Mouse (Mus musculus): ENCODE results near the gene Gm20441. TPM values are rescaled to one million over a fixed set of nuclear protein-coding genes. Genes with fewer than 3 reads are reported as not detected.
A peak's percentile ranks its signal among the peaks of the same experiment; 100 is the strongest.

The Gm20441 gene
- not detected for total RNA-seq (2021)
- long read RNA-seq, experiment 1: 0 reads
- long read RNA-seq, experiment 2: 0 reads

DNA sequence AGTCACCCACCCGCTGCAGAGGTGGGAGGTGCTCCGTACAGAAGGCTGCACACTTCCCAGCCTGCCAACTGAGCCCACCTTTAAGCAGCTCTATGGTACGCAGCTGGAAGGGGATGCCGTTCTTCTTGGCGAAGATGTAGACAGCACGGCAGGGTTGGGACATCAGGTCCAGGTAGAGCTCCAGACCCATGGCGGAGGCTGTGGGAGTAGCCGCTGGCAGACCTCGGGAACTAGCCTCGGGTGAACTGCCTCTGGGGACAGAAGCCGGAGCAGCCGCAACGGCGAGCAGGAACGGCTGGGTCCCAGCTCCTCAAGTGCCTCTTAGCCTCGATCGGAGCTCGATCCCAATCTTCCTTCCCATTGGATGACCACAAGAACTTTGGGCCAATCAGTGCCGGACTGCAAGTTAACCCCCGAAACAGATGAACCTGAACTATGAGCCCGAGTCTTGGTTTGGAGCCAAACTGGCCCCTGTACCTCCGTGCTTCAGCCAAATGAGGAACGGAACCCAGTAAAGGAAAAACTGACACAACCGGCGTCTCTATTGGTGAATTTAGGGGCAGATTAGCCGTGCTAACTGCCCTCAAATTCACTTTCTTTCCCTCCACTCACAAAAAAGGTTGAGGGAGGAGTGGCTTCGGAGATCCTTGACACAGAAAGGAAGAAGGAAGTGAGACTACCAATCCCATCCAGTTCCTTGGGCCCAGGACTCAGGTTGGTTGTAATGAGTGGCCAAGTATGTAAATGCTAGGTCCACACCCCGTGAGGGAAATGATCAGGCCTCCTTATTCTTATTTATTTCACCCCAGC lies at the start of gene Gm20441, which contains the start of gene Gstt3:
TSS of gene Gm20441 (minus strand) at position 186 of the 810 bp plus-strand sequence.
TSS of gene Gstt3 (minus strand) at position 646 of the 810 bp plus-strand sequence.
- intact Hi-C loops (cut with DNase I): no loop called here
- H3K4me3 ChIP-seq: peak within 1 kb of the TSS; percentile 39
- DNase-seq (ENCODE audit: extremely low spot score in 1 of 2, low spot score in 2 of 2): no peak
- TF ChIP-seq CTCF (IDR thresholded peaks at IDR 0.05): no peak
- H3K27ac ChIP-seq: no peak within 1 kb of the TSS

DNA sequence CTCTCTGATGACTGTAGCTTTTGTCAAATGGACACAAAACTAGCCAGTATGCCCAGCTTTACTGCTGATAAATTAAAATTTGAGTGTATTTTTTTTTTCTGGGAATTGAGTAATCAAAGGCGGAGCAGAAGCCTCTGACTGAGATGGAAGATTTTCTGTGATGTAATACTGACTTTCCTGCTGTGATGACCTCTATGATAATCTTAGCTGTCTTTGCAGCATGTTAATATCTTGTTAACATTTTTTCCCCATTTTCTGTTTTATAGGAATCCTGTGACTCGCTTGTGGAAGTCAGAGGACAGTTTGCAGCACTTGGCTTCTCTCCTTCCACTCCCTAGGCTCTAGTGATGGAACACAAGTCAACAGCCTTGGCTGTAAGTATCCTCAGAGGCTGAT lies 49.5 kb upstream of the Gm20441 start:
- intact Hi-C loops (cut with DNase I): loop anchor here (5.0 kb wide), 1 partner anchor 33 kb away; the partner anchor contains the start of gene Gstt1
- no peak overlapping the region for H3K27ac ChIP-seq
- TF ChIP-seq CTCF (IDR thresholded peaks at IDR 0.05): no peak
- DNase-seq (ENCODE audit: extremely low spot score in 1 of 2, low spot score in 2 of 2): no peak
- no peak overlapping the region for H3K4me3 ChIP-seq

DNA sequence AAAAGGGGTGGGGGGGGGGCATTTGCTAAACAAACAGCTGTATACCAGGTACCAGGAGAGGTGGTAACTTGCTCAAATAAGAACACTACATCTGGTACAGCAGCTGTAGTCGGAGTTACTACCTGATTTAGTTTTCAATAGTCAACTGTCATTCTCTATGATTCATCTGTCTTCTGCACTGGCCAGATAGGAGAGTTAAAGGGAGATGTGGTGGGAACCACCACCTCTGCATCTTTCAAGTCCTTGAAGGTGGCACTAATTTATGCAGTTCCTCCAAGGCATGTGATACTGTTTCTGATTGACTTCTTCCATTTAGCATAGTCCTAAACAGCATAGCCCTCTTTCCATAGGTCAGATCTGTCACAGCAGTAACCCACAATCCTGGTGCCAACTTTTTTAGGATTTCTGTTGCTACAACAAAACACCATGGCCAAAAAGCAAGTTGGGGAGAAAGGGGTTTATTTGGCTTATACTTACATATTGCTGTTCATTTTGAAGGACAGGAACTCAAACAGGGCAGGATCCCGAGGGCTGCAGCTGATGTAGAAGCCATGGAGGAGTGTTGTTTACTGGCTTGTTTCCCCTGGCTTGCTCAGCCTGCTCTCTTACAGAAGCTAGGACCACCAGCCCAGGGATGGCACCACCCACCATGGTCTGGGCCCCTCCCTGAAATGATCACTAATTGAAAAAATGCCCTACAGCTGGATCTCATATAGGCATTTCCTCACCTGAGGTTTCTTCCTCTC lies 48.9 kb upstream of the Gm20441 start:
- TF ChIP-seq CTCF (IDR thresholded peaks at IDR 0.05): no peak

DNA sequence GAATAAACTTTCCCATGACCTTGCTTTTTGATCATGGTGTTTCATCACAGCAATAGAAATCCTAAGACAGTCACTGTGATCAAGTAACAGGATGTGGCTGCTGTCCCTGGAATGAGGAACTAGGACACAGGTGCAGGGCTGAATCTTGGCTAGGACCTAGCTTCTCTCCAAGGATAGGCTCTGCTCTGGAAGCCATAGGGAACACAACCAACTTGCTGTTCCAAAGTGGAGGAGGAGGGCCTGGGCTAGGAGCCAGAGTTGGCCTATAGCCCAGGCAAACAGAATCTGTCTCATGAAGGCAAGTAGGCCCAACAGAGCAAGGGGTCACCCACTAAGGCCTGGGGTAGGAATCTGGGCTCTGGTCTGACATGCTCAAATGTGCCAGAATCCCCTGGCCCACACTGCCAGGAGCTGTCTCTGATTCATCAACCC lies 47.8 kb upstream of the Gm20441 start:
- DNase-seq (ENCODE audit: extremely low spot score in 1 of 2, low spot score in 2 of 2): no peak
- TF ChIP-seq CTCF (IDR thresholded peaks at IDR 0.05): no peak
- Histone ChIP-seq H3K4me3 (no peak overlapping the region), H3K27ac (0 out of 2 replicates have a peak overlapping the region, but pooled peaks have one; percentile 8)
- intact Hi-C loops (cut with DNase I): no loop called here

More for the DNA sequence above, 48.9 kb upstream of the Gm20441 start:
- H3K27ac ChIP-seq: no peak overlapping the region
- DNase-seq (ENCODE audit: extremely low spot score in 1 of 2, low spot score in 2 of 2): no peak
- H3K4me3 ChIP-seq: no peak overlapping the region
- intact Hi-C loops (cut with DNase I): loop anchor here (5.0 kb wide), 1 partner anchor 32 kb away; the partner anchor contains the start of gene Gstt1

DNA sequence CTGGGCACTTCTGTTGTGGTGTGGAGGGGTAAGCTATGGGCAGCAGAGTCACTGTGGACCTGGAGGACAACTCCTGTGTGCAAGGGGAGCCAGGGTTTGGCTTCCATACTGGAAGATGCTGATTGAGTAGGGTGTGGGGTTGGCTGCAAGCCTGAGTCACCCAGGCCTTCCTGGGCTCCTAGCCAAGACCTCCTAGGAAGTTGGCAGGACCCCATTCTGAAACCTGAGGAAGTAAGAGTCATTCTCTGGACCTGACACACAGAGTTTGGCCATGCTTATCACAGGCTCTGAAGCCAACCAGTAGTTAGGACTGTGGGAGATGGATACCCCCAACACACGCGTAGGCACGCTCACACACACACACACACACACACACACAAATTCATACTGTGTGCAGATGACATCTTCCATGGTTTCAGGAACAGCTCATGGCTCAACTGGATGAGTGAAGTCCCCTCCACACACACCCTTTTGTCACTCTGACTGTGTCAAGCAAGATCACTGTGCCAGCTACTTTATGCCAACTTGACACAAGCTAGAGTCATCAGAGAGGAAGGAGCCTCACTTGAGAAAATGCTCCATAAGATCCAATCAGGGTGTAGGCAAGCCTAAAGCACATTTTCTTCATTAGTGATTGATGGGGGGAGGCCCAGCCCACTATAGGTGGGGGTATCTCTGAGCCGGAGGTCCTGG lies 47.1 kb upstream of the Gm20441 start:
- peak in 1 of 2 experiments; percentile 14 for DNase-seq (ENCODE audit: extremely low spot score in 1 of 2, low spot score in 2 of 2)
- Histone ChIP-seq H3K27ac (no peak overlapping the region), H3K4me3 (no peak overlapping the region)
- no peak for TF ChIP-seq CTCF (IDR thresholded peaks at IDR 0.05)
- intact Hi-C loops (cut with DNase I): no loop called here

DNA sequence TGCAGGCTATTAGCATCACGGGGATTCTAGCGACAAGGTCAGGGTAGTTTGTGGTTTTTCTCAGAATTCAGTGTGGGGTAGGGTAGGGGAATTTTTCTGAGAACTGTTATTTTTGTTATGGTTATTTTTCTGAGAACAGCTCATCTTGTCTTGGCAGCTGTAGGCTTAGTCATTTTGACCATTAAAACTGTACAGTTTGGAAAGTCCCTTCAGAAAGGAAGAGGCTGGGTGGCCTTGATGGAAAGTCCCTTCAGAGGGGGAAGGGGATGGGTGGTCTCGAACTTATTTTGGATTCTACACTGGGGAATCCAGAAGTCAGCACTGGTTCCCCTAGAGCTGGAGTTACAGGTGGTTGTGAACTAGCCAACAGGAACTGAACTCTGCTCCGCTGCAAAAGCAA lies 43.8 kb upstream of the Gm20441 start:
- TF ChIP-seq CTCF (IDR thresholded peaks at IDR 0.05): no peak
- Histone ChIP-seq H3K4me3 (no peak overlapping the region), H3K27ac (no peak overlapping the region)
- intact Hi-C loops (cut with DNase I): no loop called here
- no peak for DNase-seq (ENCODE audit: extremely low spot score in 1 of 2, low spot score in 2 of 2)

DNA sequence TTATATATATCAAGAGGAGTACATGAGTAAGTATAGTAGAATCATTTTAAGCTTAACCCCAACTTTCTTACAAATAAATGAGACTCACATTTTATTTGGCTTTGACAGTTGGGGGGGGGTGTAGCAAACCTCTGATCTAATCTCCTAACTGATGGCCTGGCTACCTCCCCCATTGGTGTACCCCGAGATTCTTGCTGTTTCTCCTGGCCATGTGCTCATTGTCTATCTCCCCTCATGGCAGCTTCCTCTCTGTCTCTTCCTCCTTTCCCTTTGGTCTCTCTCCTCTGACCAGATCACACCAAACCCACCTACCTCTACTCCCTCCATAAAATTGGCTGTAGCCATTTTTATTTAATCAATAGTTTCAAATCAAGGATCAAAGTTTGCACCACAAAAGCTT lies 43.0 kb upstream of the Gm20441 start:
- TF ChIP-seq CTCF (IDR thresholded peaks at IDR 0.05): no peak
- DNase-seq (ENCODE audit: extremely low spot score in 1 of 2, low spot score in 2 of 2): no peak
- Histone ChIP-seq H3K27ac (no peak overlapping the region), H3K4me3 (no peak overlapping the region)
- intact Hi-C loops (cut with DNase I): no loop called here

DNA sequence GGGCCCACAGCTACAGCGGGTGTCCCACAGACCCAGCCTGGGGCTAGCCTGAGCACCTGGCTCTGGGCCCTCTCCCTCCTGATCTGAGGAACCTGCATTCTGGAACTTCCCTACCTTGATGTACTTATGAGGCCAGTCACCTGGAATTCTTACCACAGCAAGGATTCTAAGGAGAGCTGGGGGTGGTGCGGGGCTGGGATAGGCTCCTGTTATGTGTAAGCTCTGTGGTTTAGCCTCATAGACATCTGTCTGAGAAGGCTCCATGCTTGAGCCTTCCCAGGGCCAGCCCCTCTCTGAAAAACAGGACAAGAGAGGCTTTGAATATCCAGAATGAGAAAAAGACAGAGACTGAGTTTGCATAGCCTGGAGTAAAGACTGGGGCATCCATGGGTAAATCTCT lies 41.7 kb upstream of the Gm20441 start, which contains the start of gene Gstt4:
TSS of gene Gstt4 (minus strand) at position 101 of the 400 bp plus-strand sequence.
- intact Hi-C loops (cut with DNase I): no loop called here
- no peak for DNase-seq (ENCODE audit: extremely low spot score in 1 of 2, low spot score in 2 of 2)
- no peak for TF ChIP-seq CTCF (IDR thresholded peaks at IDR 0.05)
- H3K4me3 ChIP-seq: no peak within 1 kb of the TSS
- no peak within 1 kb of the TSS for H3K27ac ChIP-seq

DNA sequence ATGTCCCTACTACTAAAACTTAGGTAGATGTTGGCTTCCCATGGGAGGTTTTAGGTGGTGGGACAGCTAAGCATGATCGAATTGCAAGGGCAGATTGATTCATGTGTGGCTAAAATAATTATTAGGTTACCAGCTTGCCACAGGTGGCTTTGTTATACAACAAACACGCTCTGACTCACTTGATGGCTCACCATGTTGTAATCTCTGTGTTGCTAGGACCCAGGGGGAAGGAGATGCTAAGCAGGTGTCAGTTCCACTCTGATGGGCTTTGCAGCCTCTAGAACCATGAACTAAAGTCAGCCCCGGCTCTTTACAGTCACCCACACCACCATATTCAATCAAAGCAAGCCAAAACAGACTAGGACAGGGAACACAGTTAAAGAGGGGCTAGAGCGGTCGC lies 39.1 kb upstream of the Gm20441 start:
- Histone ChIP-seq H3K4me3 (no peak overlapping the region), H3K27ac (no peak overlapping the region)
- DNase-seq (ENCODE audit: extremely low spot score in 1 of 2, low spot score in 2 of 2): no peak
- intact Hi-C loops (cut with DNase I): no loop called here
- no peak for TF ChIP-seq CTCF (IDR thresholded peaks at IDR 0.05)

DNA sequence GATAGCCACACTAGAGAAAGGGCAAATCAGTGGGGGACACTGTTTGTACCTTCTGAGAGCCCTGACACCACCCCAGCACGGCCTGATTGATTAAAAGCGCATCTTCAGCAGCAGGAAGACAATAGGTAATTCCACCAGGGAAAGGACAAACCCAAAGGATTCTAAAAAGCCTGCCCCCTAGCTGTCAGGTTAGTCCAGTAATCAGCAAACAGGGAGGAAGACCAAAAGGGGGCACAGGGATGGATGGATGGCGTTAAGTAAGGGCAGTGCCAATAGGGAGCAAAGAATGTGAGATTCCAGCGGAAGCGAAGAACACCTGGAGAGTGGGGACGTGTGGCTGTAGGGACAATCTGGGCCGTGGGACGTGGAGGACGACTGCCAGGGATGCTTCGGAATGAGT lies 37.9 kb upstream of the Gm20441 start:
- no peak overlapping the region for H3K27ac ChIP-seq
- TF ChIP-seq CTCF (IDR thresholded peaks at IDR 0.05): peak; percentile 9; the same call in 1 of the 2 replicates
- DNase-seq (ENCODE audit: extremely low spot score in 1 of 2, low spot score in 2 of 2): no peak

DNA sequence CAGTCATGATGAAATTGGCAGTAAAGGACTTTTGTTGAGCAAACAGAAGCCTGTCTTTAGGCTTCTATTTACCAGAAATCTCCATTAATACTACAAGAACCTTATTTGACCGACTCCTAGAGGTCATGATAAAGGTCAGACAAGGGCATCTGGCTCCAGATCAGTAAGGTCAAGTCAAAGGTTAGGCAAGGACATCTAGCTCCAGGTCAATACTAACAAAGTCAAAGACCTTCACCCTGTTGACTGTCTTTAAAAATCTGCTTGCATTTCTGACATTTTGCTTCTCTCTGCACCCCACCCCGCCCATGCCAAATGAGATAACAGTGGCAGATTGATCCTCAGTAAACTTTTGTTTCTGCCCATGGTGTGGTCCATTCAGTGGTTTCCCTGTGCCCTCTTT lies 23.5 kb upstream of the Gm20441 start:
- intact Hi-C loops (cut with DNase I): no loop called here
- Histone ChIP-seq H3K27ac (no peak overlapping the region), H3K4me3 (no peak overlapping the region)
- no peak for DNase-seq (ENCODE audit: extremely low spot score in 1 of 2, low spot score in 2 of 2)
- TF ChIP-seq CTCF (IDR thresholded peaks at IDR 0.05): no peak

More for the DNA sequence above, 37.9 kb upstream of the Gm20441 start:
- no peak overlapping the region for H3K4me3 ChIP-seq
- intact Hi-C loops (cut with DNase I): no loop called here

Measured in left cerebral cortex, adult 2 months (tissue).